Mouse (Mus musculus) forebrain, embryonic 10.5 days (tissue): ENCODE data around the gene Olfr827. TPM values are rescaled to one million over a fixed set of nuclear protein-coding genes. Genes with fewer than 3 reads are reported as not detected.

Experiments
- polyA plus RNA-seq: library from polyadenylated mRNA; unstranded; fragments of >200 nt; fragmentation: Nextera tagmentation; extraction: Ambion mirVana; gene quantifications from 2 replicates; pipeline ENCODE4 v1.2.1, GENCODE M21; 2016

Gene Olfr827
- polyA plus RNA-seq, 1 experiment from 2014 or later = not detected

Other genes starting within 250 kb of the Olfr827 start
- not detected in 2 replicates for gene Olfr819, start 247.1 kb downstream of the Olfr827 start, polyA plus RNA-seq
- gene Olfr247, start 238.3 kb downstream of the Olfr827 start, polyA plus RNA-seq = not detected in 2 replicates
- gene Gm10310, start 229.3 kb downstream of the Olfr827 start, polyA plus RNA-seq = not detected in 2 replicates
- gene Olfr820, start 201.8 kb downstream of the Olfr827 start, polyA plus RNA-seq = not detected in 2 replicates
- not detected in 2 replicates for gene Olfr821, start 184.1 kb downstream of the Olfr827 start, polyA plus RNA-seq
- not detected in 2 replicates for gene Olfr822, start 143.2 kb downstream of the Olfr827 start, polyA plus RNA-seq
- gene Olfr823, start 99.0 kb downstream of the Olfr827 start, polyA plus RNA-seq = not detected in 2 replicates
- gene Olfr824, start 84.4 kb downstream of the Olfr827 start, polyA plus RNA-seq = not detected in 2 replicates
- gene Olfr825, start 47.6 kb downstream of the Olfr827 start, polyA plus RNA-seq = not detected in 2 replicates
- not detected in 2 replicates for gene Olfr826, start 30.2 kb downstream of the Olfr827 start, polyA plus RNA-seq
- 2.6 and 3.0 TPM in 2 replicates for gene Neurod4, start 65.8 kb upstream of the Olfr827 start, polyA plus RNA-seq
- 0.24 TPM in 1 of 2 replicates, not detected in the other for gene Tespa1, start 108.5 kb upstream of the Olfr827 start, polyA plus RNA-seq
- not detected in 2 replicates for gene Vmn2r84, start 179.9 kb upstream of the Olfr827 start, polyA plus RNA-seq
- gene Vmn2r85, start 215.3 kb upstream of the Olfr827 start, polyA plus RNA-seq = not detected in 2 replicates
- not detected in 2 replicates for gene Vmn2r86, start 241.6 kb upstream of the Olfr827 start, polyA plus RNA-seq